Mouse (Mus musculus) CD4-positive helper T cell, adult 2 months (primary cell): ENCODE measurements around the gene Paics.

Experiments
- DNase-seq: peaks from one replicate; pipeline ENCODE4 v3.0.0-alpha.2; 2012; ENCODE audit warnings: low read depth, missing footprints, low spot score

Gene Paics

DNA sequence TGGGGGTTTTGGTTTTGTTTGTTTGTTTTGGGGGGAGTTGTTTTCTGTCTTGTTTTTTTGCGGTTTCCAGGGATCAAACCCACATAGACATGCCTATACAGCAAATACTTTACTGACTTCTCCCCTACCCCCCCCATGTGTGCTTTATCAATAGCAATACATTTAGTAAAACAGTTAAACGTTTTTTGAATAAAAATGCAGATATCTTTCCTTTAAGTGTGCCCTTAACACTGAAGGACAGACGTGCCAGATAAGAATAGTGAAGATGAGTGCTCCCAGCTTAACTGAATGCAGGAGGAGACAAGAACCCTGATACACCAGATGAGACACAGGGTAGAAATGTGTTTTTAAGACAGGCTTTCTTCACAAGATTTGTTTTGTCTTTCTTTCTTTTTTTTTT lies 60.0 kb downstream of the Paics start:
- DNase-seq, result no peak

DNA sequence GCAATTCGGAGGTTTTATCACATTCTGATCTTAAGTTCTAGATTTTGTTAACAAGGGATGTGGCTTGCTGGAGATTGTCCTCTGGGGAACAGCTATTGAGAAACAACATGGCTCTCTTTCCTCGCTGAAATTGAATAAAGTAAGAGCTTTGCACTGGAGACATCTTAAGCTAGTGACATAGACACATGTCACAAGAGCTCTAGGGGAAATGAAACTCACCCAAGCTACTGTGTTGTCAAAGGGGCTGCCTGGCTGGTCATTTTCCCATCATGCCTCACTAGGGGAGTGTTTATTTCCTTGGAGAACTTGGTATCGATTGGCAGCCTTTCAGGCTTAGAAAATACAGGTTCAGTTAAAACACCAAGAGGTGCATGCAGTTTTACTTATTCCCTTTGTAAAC lies 62.1 kb downstream of the Paics start:
- no peak for DNase-seq

DNA sequence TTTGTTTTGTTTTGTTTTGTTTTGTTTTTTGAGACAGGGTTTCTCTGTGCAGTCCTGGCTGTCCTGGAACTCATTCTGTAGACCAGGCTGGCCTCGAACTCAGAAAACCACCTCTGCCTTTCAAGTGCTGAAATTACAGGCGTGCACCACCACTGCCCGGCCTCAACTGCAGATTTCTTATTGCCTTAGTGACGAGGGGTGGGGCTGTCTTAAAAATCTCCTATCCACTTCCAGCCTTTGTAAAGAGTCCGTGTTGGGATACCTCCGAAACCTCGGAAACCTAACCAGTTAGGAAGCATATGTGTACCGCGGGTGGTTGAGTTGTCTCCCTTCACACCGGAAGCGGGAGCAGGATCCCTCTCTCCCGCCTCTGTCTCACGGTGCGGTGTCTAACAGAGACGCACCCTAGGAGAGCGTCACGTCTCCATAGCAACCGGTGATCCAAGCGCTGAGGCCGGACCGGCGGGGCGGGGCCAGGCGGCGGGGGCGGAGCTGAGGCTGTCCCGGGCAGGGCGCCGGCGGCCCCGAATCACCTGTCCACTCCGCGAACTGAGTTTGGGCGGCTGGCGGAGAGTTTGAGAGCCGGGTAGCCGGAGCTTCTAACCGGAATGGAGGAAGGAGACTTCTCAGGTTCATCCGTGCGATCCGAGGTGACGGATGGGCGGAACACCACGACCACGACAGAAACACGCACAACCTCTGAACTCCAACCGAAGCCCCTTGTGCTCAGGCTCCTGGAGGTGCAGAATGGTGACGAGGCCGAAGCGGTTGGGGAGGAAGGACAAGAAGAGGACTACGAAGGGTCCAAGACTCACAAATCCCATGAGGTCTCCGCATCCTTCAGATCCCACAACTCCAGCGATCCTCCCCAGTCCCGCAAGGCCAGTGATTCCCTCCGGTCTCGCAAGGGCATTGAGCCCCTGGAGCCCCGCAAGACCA lies 64.7 kb downstream of the Paics start, which contains the start of gene Thegl:
Gene Thegl (plus strand): TSS at position 480 of the 939 bp plus-strand sequence.
- peak; percentile 73 for DNase-seq
